Mouse (Mus musculus): ENCODE measurements at regions not wholly inside any gene's neighbourhood (a gene's known extent, or its start where the extent isn't known, plus 50 kb on each side); places are given as distances from the start of the nearest gene placed in this dataset.

DNA sequence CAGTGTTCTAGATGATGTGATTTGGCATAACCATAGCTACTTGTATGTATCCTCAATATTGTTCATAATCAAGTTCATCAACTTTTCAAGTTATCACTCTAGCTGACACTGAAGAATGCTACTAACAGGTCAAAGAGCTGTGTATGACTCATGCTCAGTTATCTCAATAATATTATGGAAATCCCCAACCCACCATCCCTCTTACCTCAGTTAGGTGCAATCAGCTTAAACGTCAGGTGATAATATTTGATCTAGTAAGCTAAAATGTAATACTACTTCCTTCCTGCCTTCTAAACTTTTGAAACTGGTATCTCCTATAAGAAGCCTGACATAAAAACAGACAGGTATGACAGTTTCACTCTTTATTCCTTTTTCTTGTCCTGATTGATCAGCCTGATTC lies 474.6 kb downstream of the Gm11232 start:
- Histone ChIP-seq H3K36me3 (no peaks in the 10 kb centered on the region), H3K4me1 (replicated peaks) (no peaks in the 10 kb centered on the region), H3K27me3 (ENCODE audit: insufficient read depth, poor library complexity, severe bottlenecking) (no peaks in the 10 kb centered on the region), H3K27ac (no peak overlapping the region), H3K4me3 (no peak overlapping the region), H3K9me3 (peaks cover 5% of the 10 kb centered on the region)
- 92% methylated on average over 1 of the region's 1 CpGs for WGBS
- DNase-seq (ENCODE audit: low spot score), result no peak

DNA sequence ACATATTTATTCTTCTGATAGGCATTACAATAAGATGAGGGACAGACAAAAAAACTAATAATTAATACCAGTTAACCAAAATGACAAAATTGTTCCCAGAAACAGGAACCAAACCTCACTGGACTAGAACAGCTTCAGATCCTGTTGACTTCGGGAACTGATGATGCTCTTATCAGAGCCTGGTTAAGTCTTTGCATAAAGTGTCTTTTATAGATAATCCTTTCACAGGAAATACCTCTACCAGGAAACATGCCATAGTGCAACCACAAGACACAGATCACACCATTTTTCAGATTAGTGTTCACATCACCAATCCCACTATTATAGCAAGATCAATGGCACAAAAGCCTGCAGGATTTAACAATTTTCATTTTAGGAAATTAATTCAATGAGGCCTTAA lies 478.1 kb downstream of the Gm11232 start:
- no peak for DNase-seq (ENCODE audit: low spot score)
- no peak overlapping the region for H3K4me3 ChIP-seq
- H3K27ac ChIP-seq, result no peak overlapping the region
- no peaks in the 10 kb centered on the region for H3K36me3 ChIP-seq
- H3K4me1 ChIP-seq (replicated peaks), result no peaks in the 10 kb centered on the region
- H3K27me3 ChIP-seq (ENCODE audit: insufficient read depth, poor library complexity, severe bottlenecking), result no peaks in the 10 kb centered on the region
- H3K9me3 ChIP-seq, result no peaks in the 10 kb centered on the region
- 87% methylated on average over 1 of the region's 1 CpGs for WGBS

GRCm38 (mm10) chr4:71259897-71260296 lies 497.9 kb downstream of the Gm11232 start:
- H3K9me3 ChIP-seq, result no peaks in the 10 kb centered on the region
- H3K27me3 ChIP-seq (ENCODE audit: insufficient read depth, poor library complexity, severe bottlenecking), result no peaks in the 10 kb centered on the region
- DNase-seq (ENCODE audit: low spot score), result no peak
- WGBS, result 79% methylated on average over 2 of the region's 2 CpGs
- H3K4me3 ChIP-seq, result no peak overlapping the region
- H3K36me3 ChIP-seq, result no peaks in the 10 kb centered on the region
- H3K4me1 ChIP-seq (replicated peaks), result no peaks in the 10 kb centered on the region
- no peak overlapping the region for H3K27ac ChIP-seq

DNA sequence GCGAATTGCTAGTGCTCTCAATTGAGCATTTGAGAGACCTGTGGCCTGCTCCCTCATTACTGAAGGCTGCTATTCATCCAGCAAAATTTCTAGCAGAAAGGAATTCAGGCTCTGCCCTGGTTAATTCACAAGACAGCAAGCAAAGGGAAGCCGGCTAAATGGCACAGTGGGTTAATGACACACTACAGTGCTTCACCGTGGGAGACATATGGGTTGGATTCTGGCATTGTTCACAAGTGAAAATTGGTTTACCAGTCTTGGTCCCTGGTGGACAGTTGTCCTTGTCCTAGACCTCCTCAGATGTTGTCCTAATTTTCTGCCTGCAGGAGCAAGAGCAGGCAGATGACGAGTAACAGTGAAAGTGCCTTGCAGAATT lies 527.3 kb downstream of the Gm11232 start:
- no peaks in the 10 kb centered on the region for H3K27me3 ChIP-seq (ENCODE audit: insufficient read depth, poor library complexity, severe bottlenecking)
- H3K4me3 ChIP-seq, result no peak overlapping the region
- peak; percentile 35 for DNase-seq (ENCODE audit: low spot score)
- WGBS, result 16% methylated on average over 4 of the region's 4 CpGs
- H3K4me1 ChIP-seq (replicated peaks), result peaks cover 17% of the 10 kb centered on the region
- peak overlapping the region; percentile 69 for H3K27ac ChIP-seq
- no peaks in the 10 kb centered on the region for H3K36me3 ChIP-seq
- no peaks in the 10 kb centered on the region for H3K9me3 ChIP-seq

DNA sequence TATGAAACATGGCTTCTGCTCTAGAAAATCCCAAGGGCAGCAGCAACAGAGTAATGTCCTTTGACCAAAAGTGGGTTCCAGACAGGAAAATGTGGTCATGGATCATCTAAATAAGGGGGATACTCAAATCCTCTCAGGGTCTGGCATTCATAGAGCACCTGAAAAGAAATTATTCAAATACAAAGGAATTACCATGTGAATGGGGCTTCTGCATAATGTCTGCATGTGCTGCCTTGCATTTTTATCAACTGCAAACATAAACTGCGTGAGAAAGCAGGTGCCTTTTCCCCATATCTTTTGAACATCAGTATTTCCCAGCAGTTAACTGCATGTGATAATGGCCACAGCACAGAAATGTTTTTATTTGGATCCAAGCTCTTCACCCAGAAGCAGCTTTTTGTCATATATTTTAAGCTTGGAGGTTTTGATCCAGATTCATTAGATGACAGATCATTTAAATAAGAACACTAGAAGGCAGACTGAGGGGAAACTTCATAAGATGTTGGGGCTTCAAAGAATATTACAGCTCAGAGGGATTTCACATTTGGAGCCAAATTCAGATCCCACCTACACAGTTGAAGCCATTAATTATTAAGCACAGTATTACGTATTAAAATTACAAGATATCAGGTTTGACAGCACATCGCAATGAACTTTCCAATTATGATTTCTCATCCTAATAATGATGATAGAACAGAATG lies 527.8 kb downstream of the Gm11232 start:
- H3K9me3 ChIP-seq, result no peaks in the 10 kb centered on the region
- H3K4me1 ChIP-seq (replicated peaks), result peaks cover 17% of the 10 kb centered on the region
- H3K4me3 ChIP-seq, result no peak overlapping the region
- peak overlapping the region; percentile 69 for H3K27ac ChIP-seq
- no peaks in the 10 kb centered on the region for H3K36me3 ChIP-seq
- H3K27me3 ChIP-seq (ENCODE audit: insufficient read depth, poor library complexity, severe bottlenecking), result no peaks in the 10 kb centered on the region
- WGBS, result 56% methylated on average over 3 of the region's 3 CpGs
- no peak for DNase-seq (ENCODE audit: low spot score)

DNA sequence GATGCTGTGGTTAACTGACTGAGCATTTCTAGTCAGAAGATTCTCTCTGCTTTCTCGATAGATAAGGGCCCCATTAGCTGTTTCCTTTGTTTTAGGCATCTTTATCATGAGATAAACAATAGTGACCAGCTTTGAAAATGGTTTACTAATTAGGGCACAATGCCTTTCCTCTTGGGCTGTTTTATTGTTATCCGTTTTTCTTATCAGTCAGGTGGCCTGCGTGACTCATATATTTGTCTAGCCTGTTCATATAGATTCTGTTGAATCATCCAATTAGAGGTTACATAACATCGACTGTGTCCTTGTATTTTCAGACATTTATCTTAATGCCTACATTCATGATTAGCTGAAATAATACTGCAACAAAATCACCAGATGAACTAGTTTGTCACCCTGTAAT lies 531.1 kb downstream of the Gm11232 start:
- no peaks in the 10 kb centered on the region for H3K27me3 ChIP-seq (ENCODE audit: insufficient read depth, poor library complexity, severe bottlenecking)
- DNase-seq (ENCODE audit: low spot score), result no peak
- no peaks in the 10 kb centered on the region for H3K9me3 ChIP-seq
- no peak overlapping the region for H3K27ac ChIP-seq
- H3K4me1 ChIP-seq (replicated peaks), result peaks cover 17% of the 10 kb centered on the region
- no peak overlapping the region for H3K4me3 ChIP-seq
- WGBS, result 87% methylated on average over 4 of the region's 4 CpGs
- no peaks in the 10 kb centered on the region for H3K36me3 ChIP-seq

DNA sequence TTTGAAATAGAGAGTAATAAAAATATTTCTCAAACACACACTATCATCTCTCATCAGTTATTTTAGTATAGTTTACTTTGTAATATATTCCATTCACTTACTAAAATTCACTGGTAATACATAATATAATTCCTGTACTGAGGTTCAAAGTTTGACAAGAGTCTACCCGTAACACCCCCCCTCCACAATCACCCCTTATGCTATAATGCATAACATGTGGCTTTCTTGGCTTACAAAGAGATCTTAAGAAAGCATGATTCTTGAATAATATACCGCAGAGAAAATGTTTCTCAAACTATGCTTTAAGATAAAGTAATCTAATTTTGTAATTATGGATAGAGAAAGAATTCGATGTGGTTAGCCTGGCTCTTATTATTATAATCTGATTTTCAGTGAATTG lies 539.7 kb downstream of the Gm11232 start:
- Histone ChIP-seq H3K36me3 (no peaks in the 10 kb centered on the region), H3K27me3 (ENCODE audit: insufficient read depth, poor library complexity, severe bottlenecking) (no peaks in the 10 kb centered on the region), H3K4me3 (no peak overlapping the region), H3K9me3 (no peaks in the 10 kb centered on the region), H3K4me1 (replicated peaks) (no peaks in the 10 kb centered on the region), H3K27ac (no peak overlapping the region)
- WGBS, result 84% methylated on average over 3 of the region's 3 CpGs
- no peak for DNase-seq (ENCODE audit: low spot score)

DNA sequence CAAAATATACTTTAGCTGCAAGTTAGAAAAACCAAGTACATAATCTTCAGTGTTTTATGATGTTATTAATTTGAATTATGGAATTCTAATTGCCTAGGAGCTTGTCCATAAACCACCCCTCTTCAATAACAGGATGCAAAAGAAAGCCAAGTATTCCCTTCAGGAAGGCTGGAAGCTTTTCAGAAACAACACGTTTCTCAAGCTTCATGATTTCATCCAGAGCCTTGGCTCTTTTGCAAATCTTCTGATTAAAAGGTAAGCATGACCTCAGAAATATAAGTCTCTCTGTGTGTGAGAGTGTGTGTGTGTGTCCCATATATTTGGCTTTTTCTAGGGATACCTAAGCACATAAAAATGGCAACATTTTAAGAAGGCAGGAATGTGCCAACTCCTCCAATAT lies 570.0 kb downstream of the Gm11232 start:
- no peak overlapping the region for H3K4me3 ChIP-seq
- WGBS, result 79% methylated on average over 1 of the region's 1 CpGs
- no peak for DNase-seq (ENCODE audit: low spot score)

DNA sequence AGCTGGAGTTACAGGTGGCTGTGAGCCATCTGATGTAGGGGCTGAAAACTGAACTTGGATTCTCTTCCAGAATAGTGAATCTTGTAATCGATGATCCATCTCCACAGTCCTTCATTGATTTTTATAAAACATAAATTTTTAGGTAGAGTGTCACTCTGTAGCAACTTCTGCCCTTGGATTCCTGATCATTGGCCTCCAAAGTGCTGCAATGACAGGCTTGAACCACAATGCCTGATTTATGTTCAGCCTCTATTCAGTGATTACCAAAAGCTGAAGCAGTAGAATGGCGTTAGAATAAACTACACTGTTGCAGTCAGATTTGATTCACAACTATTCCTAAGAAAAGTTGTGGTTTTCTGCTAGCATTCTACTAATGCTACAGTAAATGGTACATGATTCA lies 580.1 kb downstream of the Gm11232 start:
- Histone ChIP-seq H3K4me1 (replicated peaks) (no peaks in the 10 kb centered on the region), H3K9me3 (no peaks in the 10 kb centered on the region), H3K27me3 (ENCODE audit: insufficient read depth, poor library complexity, severe bottlenecking) (no peaks in the 10 kb centered on the region), H3K27ac (no peak overlapping the region), H3K36me3 (no peaks in the 10 kb centered on the region), H3K4me3 (no peak overlapping the region)
- no peak for DNase-seq (ENCODE audit: low spot score)
- 93% methylated on average over 2 of the region's 2 CpGs for WGBS

More for the DNA sequence above, 570.0 kb downstream of the Gm11232 start:
- Histone ChIP-seq H3K36me3 (no peaks in the 10 kb centered on the region), H3K4me1 (replicated peaks) (no peaks in the 10 kb centered on the region), H3K9me3 (no peaks in the 10 kb centered on the region), H3K27ac (no peak overlapping the region), H3K27me3 (ENCODE audit: insufficient read depth, poor library complexity, severe bottlenecking) (no peaks in the 10 kb centered on the region)

GRCm38 (mm10) chr4:71165802-71166201 lies 592.0 kb downstream of the Gm11232 start:
- no peaks in the 10 kb centered on the region for H3K9me3 ChIP-seq
- no peaks in the 10 kb centered on the region for H3K27me3 ChIP-seq (ENCODE audit: insufficient read depth, poor library complexity, severe bottlenecking)
- H3K4me1 ChIP-seq (replicated peaks), result no peaks in the 10 kb centered on the region
- no peak overlapping the region for H3K27ac ChIP-seq
- no peak overlapping the region for H3K4me3 ChIP-seq
- H3K36me3 ChIP-seq, result no peaks in the 10 kb centered on the region
- peak; percentile 16 for DNase-seq (ENCODE audit: low spot score)

- Histone ChIP-seq H3K9me3 (no peaks in the 10 kb centered on the region), H3K27ac (peak overlapping the region; percentile 35; the same call in 1 of the 2 replicates), H3K4me1 (replicated peaks) (0 out of 2 replicates have a peak, but pooled peaks cover 9% of the 10 kb centered on the region), H3K4me3 (no peak overlapping the region), H3K36me3 (no peaks in the 10 kb centered on the region), H3K27me3 (ENCODE audit: insufficient read depth, poor library complexity, severe bottlenecking) (no peaks in the 10 kb centered on the region)
- 44% methylated on average over 1 of the region's 1 CpGs for WGBS
- no peak for DNase-seq (ENCODE audit: low spot score)
Measured at GRCm38 (mm10) chr4:71131670-71132317, 597.0 kb upstream of the Megf9 start.

DNA sequence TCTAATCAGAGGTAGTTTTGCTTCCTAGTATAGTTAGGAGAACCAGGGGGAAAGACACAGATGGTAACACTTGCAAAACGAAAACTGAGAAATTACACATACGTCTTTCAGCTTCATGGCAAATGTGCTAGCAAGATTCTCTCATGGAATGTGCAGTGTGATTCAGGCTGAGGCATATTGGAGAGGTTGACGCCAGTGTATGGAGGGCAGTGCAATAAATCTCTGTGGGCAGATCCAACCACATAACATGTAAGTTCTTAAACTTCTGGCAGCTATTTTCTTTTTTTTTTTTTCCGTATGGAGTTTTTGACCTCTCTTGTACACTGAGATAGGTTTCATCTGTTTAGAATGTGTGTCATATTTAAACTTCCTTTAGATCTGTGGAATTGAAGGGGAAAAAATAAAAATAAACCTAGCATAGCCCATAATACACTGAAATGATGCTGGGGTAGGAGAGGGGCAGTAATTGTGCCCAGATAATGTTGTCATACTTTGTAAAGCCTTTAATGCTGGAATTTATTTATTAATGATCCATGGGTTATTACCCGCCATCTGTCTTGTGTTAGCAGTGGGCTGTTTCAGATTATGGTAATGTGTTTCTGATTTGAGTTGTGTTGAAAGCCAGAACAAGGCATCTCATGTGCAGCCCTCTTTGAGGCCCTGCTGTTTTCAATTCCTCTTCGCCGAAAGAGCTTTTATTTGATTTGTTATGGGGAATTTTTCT lies 596.3 kb upstream of the Megf9 start:
- Histone ChIP-seq H3K27me3 (ENCODE audit: insufficient read depth, poor library complexity, severe bottlenecking) (no peaks in the 10 kb centered on the region), H3K9me3 (no peaks in the 10 kb centered on the region), H3K36me3 (no peaks in the 10 kb centered on the region), H3K4me1 (replicated peaks) (0 out of 2 replicates have a peak, but pooled peaks cover 9% of the 10 kb centered on the region), H3K4me3 (no peak overlapping the region), H3K27ac (no peak overlapping the region)
- peak; percentile 44 for DNase-seq (ENCODE audit: low spot score)
- 48% methylated on average over 7 of the region's 7 CpGs for WGBS

DNA sequence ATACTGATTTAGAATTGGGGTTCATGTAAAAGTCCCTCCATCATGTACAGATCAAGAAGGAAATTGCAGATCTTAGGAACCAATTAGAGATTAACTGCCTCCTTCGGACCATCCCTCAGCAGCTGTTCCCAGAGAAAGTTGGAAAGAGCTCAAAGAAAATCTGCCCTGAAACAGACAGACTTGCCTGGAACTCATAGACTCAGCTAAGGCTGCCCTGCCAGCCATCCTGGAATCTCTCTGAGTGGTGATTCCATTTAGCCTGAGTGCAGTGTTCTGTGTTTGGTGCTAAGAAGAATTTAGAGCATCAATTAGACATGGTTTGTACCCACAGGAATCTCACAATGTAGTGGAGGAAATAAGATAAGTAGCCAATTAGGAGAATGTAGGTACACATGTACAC lies 594.5 kb upstream of the Megf9 start:
- Histone ChIP-seq H3K4me1 (replicated peaks) (0 out of 2 replicates have a peak, but pooled peaks cover 9% of the 10 kb centered on the region), H3K27ac (no peak overlapping the region), H3K36me3 (no peaks in the 10 kb centered on the region), H3K9me3 (no peaks in the 10 kb centered on the region), H3K27me3 (ENCODE audit: insufficient read depth, poor library complexity, severe bottlenecking) (no peaks in the 10 kb centered on the region), H3K4me3 (no peak overlapping the region)
- no peak for DNase-seq (ENCODE audit: low spot score)
- 92% methylated on average over 1 of the region's 1 CpGs for WGBS
